Comparison of ENCODE assay signal across 8 mouse cellular contexts in the genomic region with DNA sequence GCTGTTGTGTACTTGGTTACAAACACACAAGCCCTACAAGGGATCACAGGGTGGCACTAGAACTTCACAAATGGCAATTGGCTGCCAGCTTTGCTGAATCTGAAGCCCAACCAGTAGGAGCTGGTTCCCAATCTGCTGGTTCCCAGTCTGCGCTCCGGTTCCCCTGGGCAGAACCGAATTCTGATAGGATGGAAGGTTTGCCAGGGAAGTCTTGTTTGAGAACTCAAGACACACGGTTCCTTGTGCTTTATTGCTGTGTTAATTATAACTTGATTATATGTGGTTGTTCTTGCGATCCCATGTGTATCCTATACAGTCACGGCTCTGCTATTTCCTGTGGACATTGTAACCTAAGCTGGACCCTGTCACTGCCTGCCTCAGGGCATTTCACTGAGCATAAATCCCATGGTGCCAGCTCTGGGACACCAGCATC. TPM values are rescaled to one million over a fixed set of nuclear protein-coding genes. Genes with fewer than 3 reads are reported as not detected.
DNase-seq lines count a peak whose midpoint lies in the region; ATAC-seq and TF ChIP-seq lines count a peak whose summit lies in the region.
"Had no signal": no experiment of that assay in that cellular context is flagged by ENCODE, and none has a peak within 500 bp of the region (broad histone marks: within the 10 kb centered on the region; RNA-seq: fewer than 3 reads in every experiment).

No protein-coding gene starts in this region.

- no peaks in the 10 kb centered on the region for H3K27me3 ChIP-seq in midbrain, embryonic 14.5 days (ENCODE audit: control insufficient read depth, insufficient read depth, low read length)
- no peaks in the 10 kb centered on the region for H3K27me3 ChIP-seq in midbrain, embryonic 11.5 days (ENCODE audit: control insufficient read depth, insufficient read depth, low read length)
- H3K27me3 ChIP-seq in kidney, adult 2 months (replicated peaks; ENCODE audit: control insufficient read depth, insufficient read depth, low read length), result no peaks in the 10 kb centered on the region
- H3K27me3 ChIP-seq: neural tube, embryonic 13.5 days had no signal

- no peak overlapping the region for H3K9ac ChIP-seq in midbrain, embryonic 14.5 days (replicated peaks; ENCODE audit: low read length)
- no peak overlapping the region for H3K9ac ChIP-seq in midbrain, embryonic 11.5 days (ENCODE audit: low read length)
- H3K9ac ChIP-seq: neural tube, embryonic 13.5 days had no signal

- ATAC-seq in midbrain, embryonic 14.5 days (ENCODE audit: low FRiP score, low TSS enrichment), result no peak
- ATAC-seq in midbrain, embryonic 11.5 days (ENCODE audit: low FRiP score), result no peak
- ATAC-seq in frontal cortex, adult (ENCODE audit: low TSS enrichment), result no peak

- TF ChIP-seq CTCF in kidney, adult 2 months (conservative IDR thresholded peaks at IDR 0.05; ENCODE audit: insufficient read depth, insufficient read length, low read depth, low read length), result peak; percentile 71

- TF ChIP-seq POLR2A in kidney, adult 2 months (IDR thresholded peaks at IDR 0.05; ENCODE audit: low read depth, low read length), result no peak

- no peaks in the 10 kb centered on the region for H3K36me3 ChIP-seq in midbrain, embryonic 14.5 days (ENCODE audit: control insufficient read depth, insufficient read depth, low read length)
- no peaks in the 10 kb centered on the region for H3K36me3 ChIP-seq in midbrain, embryonic 11.5 days (ENCODE audit: control insufficient read depth, insufficient read depth, low read length)
- no peaks in the 10 kb centered on the region for H3K36me3 ChIP-seq in kidney, adult 2 months (ENCODE audit: control insufficient read depth, insufficient read depth, low read length)
- H3K36me3 ChIP-seq: neural tube, embryonic 13.5 days had no signal

- H3K4me2 ChIP-seq in midbrain, embryonic 14.5 days (ENCODE audit: low read length), result no peak overlapping the region
- H3K4me2 ChIP-seq in midbrain, embryonic 11.5 days, result no peak overlapping the region
- H3K4me2 ChIP-seq: neural tube, embryonic 13.5 days had no signal

- 83% methylated on average over 6 of the region's 6 CpGs for WGBS in midbrain, embryonic 14.5 days
- WGBS in midbrain, embryonic 11.5 days, result 84% methylated on average over 6 of the region's 6 CpGs
- WGBS in kidney, adult 2 months, result 20% methylated on average over 6 of the region's 6 CpGs

- no peak overlapping the region for H3K27ac ChIP-seq in midbrain, embryonic 14.5 days (replicated peaks; ENCODE audit: low read depth, low read length)
- no peak overlapping the region for H3K27ac ChIP-seq in midbrain, embryonic 11.5 days (ENCODE audit: low read depth, low read length)
- no peak overlapping the region for H3K27ac ChIP-seq in kidney, adult 2 months (ENCODE audit: insufficient read depth, low read depth, low read length)
- H3K27ac ChIP-seq: neural tube, embryonic 13.5 days had no signal

- H3K4me3 ChIP-seq in midbrain, embryonic 14.5 days (replicated peaks; ENCODE audit: low read depth, low read length), result no peak overlapping the region
- no peak overlapping the region for H3K4me3 ChIP-seq in midbrain, embryonic 11.5 days (ENCODE audit: low read depth, low read length)
- no peak overlapping the region for H3K4me3 ChIP-seq in kidney, adult 2 months (ENCODE audit: insufficient read depth, low read depth, low read length)
- H3K4me3 ChIP-seq: neural tube, embryonic 13.5 days had no signal

- H3K4me1 ChIP-seq in midbrain, embryonic 14.5 days (ENCODE audit: control insufficient read depth, insufficient read depth, low read length), result no peaks in the 10 kb centered on the region
- no peaks in the 10 kb centered on the region for H3K4me1 ChIP-seq in midbrain, embryonic 11.5 days (ENCODE audit: control insufficient read depth, insufficient read depth, low read length)
- H3K4me1 ChIP-seq in kidney, adult 2 months (ENCODE audit: control insufficient read depth, insufficient read depth, low read length), result no peaks in the 10 kb centered on the region
- H3K4me1 ChIP-seq: neural tube, embryonic 13.5 days had no signal

- no peaks in the 10 kb centered on the region for H3K9me3 ChIP-seq in midbrain, embryonic 14.5 days (ENCODE audit: control insufficient read depth, low read length)
- no peaks in the 10 kb centered on the region for H3K9me3 ChIP-seq in midbrain, embryonic 11.5 days (ENCODE audit: control insufficient read depth, low read length)
- H3K9me3 ChIP-seq: neural tube, embryonic 13.5 days had no signal

- peak; percentile 24 for DNase-seq in midbrain, embryonic 14.5 days
- DNase-seq in midbrain, embryonic 11.5 days (ENCODE audit: low spot score, missing footprints), result no peak
- peak; percentile 41 for DNase-seq in embryo, embryonic 11 days
- DNase-seq in kidney, adult 2 months, result peak; percentile 75
- peak; percentile 62 for DNase-seq in lung, postnatal 10 days
- DNase-seq in retina, postnatal 1 day, result no peak

RNA-seq across cellular contexts. Expression of a gene that starts 37.6 kb away (rescaled TPM):
- 0.11 TPM in 1 of 2 replicates, not detected in the other for polyA plus RNA-seq in midbrain, embryonic 14.5 days (2014; fragmentation: Nextera tagmentation; extraction: Ambion mirVana)
- polyA plus RNA-seq in midbrain, embryonic 11.5 days (2014; fragmentation: Nextera tagmentation; extraction: Ambion mirVana), result not detected in 2 replicates
- 1.9 and 2.6 TPM in 2 replicates for polyA plus RNA-seq in kidney, adult 2 months (2012; rRNA removed)
- polyA plus RNA-seq: neural tube, embryonic 13.5 days had no signal

RNA-seq across cellular contexts. Expression of a gene that starts 52.1 kb away (rescaled TPM):
- 0.08 and 0.41 TPM in 2 replicates for polyA plus RNA-seq in midbrain, embryonic 14.5 days (2014; fragmentation: Nextera tagmentation; extraction: Ambion mirVana)
- polyA plus RNA-seq in midbrain, embryonic 11.5 days (2014; fragmentation: Nextera tagmentation; extraction: Ambion mirVana), result 0.28 TPM in 1 of 2 replicates, not detected in the other
- 11.1 and 13.0 TPM in 2 replicates for polyA plus RNA-seq in kidney, adult 2 months (2012; rRNA removed)

Comparison
In these comparisons a context has a peak if more than half of its experiments do, and no peak if none do; other contexts are left out.
1. DNase-seq: peak in midbrain, embryonic 14.5 days (single experiment), embryo, embryonic 11 days (single experiment), kidney, adult 2 months (single experiment) and lung, postnatal 10 days (single experiment); none in midbrain, embryonic 11.5 days (single experiment) and retina, postnatal 1 day (single experiment).